Comparison of ENCODE assay signal across 8 mouse cellular contexts in genomic region chr9:50670690-50671089, GRCm38 (mm10). TPM values are rescaled to one million over a fixed set of nuclear protein-coding genes. Genes with fewer than 3 reads are reported as not detected.
A peak's percentile ranks its signal among the peaks of the same experiment; 100 is the strongest.
DNase-seq lines count a peak whose midpoint lies in the region; ATAC-seq and TF ChIP-seq lines count a peak whose summit lies in the region.

No protein-coding gene starts in this region.

- peak; percentile 68; the same call in 1 of the 2 replicates for TF ChIP-seq CTCF in brain, embryonic 14.5 days (IDR thresholded peaks at IDR 0.05; ENCODE audit: borderline replicate concordance, extremely low read depth, insufficient read depth, insufficient read length)

- TF ChIP-seq POLR2A in brain, embryonic 14.5 days (IDR thresholded peaks at IDR 0.05; ENCODE audit: borderline replicate concordance, extremely low read depth, insufficient read depth, insufficient read length, poor library complexity, severe bottlenecking) = no peak

- DNase-seq in cerebellum, postnatal 25 days = peak; percentile 54 to 73
- DNase-seq in cerebellum, adult 11-12 months = no peak
- DNase-seq in CD8-positive naive resting alpha-beta T cell, adult 2 months (ENCODE audit: low read depth in 2 of 2, low spot score in 2 of 2) = peak; percentile 29 to 50
- peak; percentile 65 for DNase-seq in brain, embryonic 14.5 days (ENCODE audit: low read depth)
- DNase-seq in gastrocnemius, adult 8-10 months (ENCODE audit: low spot score in 2 of 2) = peak; percentile 18 to 19
- peak; percentile 80 to 83 for DNase-seq in kidney, postnatal 25 days
- peak; percentile 29 to 63 for DNase-seq in spleen, adult 18-20 months

- peak; percentile 98 for ATAC-seq in megakaryocyte progenitor cell, adult 5-6 weeks (replicated peaks; ENCODE audit: poor library complexity)

RNA-seq across cellular contexts. Expression of gene Dlat, which starts 11.1 kb away (rescaled TPM):
- 25.4 and 32.9 TPM in 2 replicates for polyA plus RNA-seq in brain, embryonic 14.5 days (2012; rRNA removed)
- total RNA-seq in gastrocnemius, adult 8-10 months (2022) = 100 to 1,000 TPM; 159 to 224 (median 179) TPM
- total RNA-seq in megakaryocyte progenitor cell, adult 5-6 weeks (2015) = 47.2 and 58.0 TPM in 2 replicates
- 47.9 and 48.0 TPM in 2 replicates for total RNA-seq in megakaryocyte progenitor cell, adult 5-6 weeks (2017)

RNA-seq across cellular contexts. Expression of gene Nkapd1, which starts 53.4 kb away (rescaled TPM):
- polyA plus RNA-seq in brain, embryonic 14.5 days (2012; rRNA removed) = 18.4 and 21.5 TPM in 2 replicates
- 10 to 100 TPM; 10.2 to 12.4 (median 11.1) TPM for total RNA-seq in gastrocnemius, adult 8-10 months (2022)
- total RNA-seq in megakaryocyte progenitor cell, adult 5-6 weeks (2015) = 43.1 and 44.6 TPM in 2 replicates
- total RNA-seq in megakaryocyte progenitor cell, adult 5-6 weeks (2017) = 42.8 and 68.2 TPM in 2 replicates

RNA-seq across cellular contexts. Expression of gene Pih1d2, which starts 53.6 kb away (rescaled TPM):
- polyA plus RNA-seq in brain, embryonic 14.5 days (2012; rRNA removed) = 4.6 and 5.1 TPM in 2 replicates
- total RNA-seq in gastrocnemius, adult 8-10 months (2022) = under 1 TPM in 2 of 4 experiments, not detected in 2; 0.27 to 0.80 TPM
- 2.4 and 3.0 TPM in 2 replicates for total RNA-seq in megakaryocyte progenitor cell, adult 5-6 weeks (2015)
- total RNA-seq in megakaryocyte progenitor cell, adult 5-6 weeks (2017) = 1.9 and 2.9 TPM in 2 replicates
